Mouse (Mus musculus) neural tube, embryonic 15.5 days (tissue): ENCODE data around the gene Tmem119. TPM values are rescaled to one million over a fixed set of nuclear protein-coding genes. Genes with fewer than 3 reads are reported as not detected.
A peak's percentile ranks its signal among the peaks of the same experiment; 100 is the strongest.

Experiments
- ATAC-seq: fragments of 200-750 bp; cut with Nextera tagmentation; 2 replicates; pipeline ENCODE4 v1.8.0; 2017; ENCODE audit warnings: mild to moderate bottlenecking, moderate TSS enrichment, moderate library complexity; ENCODE audit not compliant: low FRiP score
- H3K27ac ChIP-seq: fragments of 300-500 bp; sonication (generic); replicated peaks from 2 replicates; pipeline ENCODE4 v1.5.1; 2015; ENCODE audit warnings: mild to moderate bottlenecking, inconsistent platforms
- H3K27me3 ChIP-seq: fragments of 300-500 bp; sonication (generic); replicated peaks from 2 replicates; pipeline ENCODE4 v1.6.1; 2015; ENCODE audit warnings: inconsistent platforms
- H3K36me3 ChIP-seq: fragments of 300-500 bp; sonication (generic); 2 replicates; pipeline ENCODE4 v1.6.1; 2015; ENCODE audit warnings: inconsistent platforms
- H3K4me1 ChIP-seq: fragments of 300-500 bp; sonication (generic); 2 replicates; pipeline ENCODE4 v1.6.1; 2015; ENCODE audit warnings: inconsistent platforms
- H3K4me2 ChIP-seq: fragments of 300-500 bp; sonication (generic); 2 replicates; pipeline ENCODE4 v1.6.1; 2015; ENCODE audit warnings: inconsistent platforms, mild to moderate bottlenecking, moderate library complexity
- H3K4me3 ChIP-seq: fragments of 300-500 bp; sonication (generic); replicated peaks from 2 replicates; pipeline ENCODE4 v1.5.1; 2015; ENCODE audit warnings: mild to moderate bottlenecking, inconsistent platforms
- H3K9ac ChIP-seq: fragments of 300-500 bp; sonication (generic); replicated peaks from 2 replicates; pipeline ENCODE4 v1.6.1; 2015; ENCODE audit warnings: mild to moderate bottlenecking, inconsistent platforms
- H3K9me3 ChIP-seq: fragments of 300-500 bp; sonication (generic); replicated peaks from 2 replicates; pipeline ENCODE4 v1.6.1; 2016; ENCODE audit warnings: inconsistent platforms
- WGBS: fragments of 180-500 bp; shearing (Covaris S2); methylation state at CpG from one replicate; pipeline ENCODE4 v1.1.7; 2015; ENCODE audit warnings: mixed read lengths; 5-methylcytosine and 5-hydroxymethylcytosine counted together
- polyA plus RNA-seq: library from polyadenylated mRNA; unstranded; fragments of >200 nt; fragmentation: Nextera tagmentation; extraction: Ambion mirVana; gene quantifications from 2 replicates; pipeline ENCODE4 v1.2.1, GENCODE M21; 2015

Gene Tmem119
- polyA plus RNA-seq, 1 experiment from 2014 or later = 12.1 TPM

DNA sequence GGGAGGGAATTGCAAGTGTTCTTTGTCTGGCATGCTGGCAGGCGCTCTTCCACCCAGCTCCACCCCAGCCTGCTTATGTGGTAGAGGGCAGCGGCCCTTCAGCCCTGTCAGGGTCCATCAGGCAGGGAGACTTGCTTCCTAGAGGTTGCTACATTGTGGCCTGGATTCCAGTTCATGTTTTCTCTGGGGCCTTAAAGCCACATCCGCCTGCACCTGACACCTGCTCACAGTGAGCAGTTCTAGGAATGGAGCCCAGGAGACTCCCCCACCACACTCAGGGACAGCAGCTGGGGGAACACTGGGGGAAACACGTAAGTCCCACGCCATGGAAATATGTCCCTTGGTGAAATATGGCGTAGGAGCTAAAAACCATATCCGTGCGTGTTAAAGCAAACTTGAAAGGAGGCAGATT lies 32.2 kb upstream of the Tmem119 start, which contains the start of gene Selplg:
Gene Selplg, minus strand, starts transcription at position 155 of the 412 bp plus-strand sequence.
- H3K9me3 ChIP-seq = no peaks in the 10 kb centered on the region
- no peaks in the 10 kb centered on the region for H3K36me3 ChIP-seq
- no peaks in the 10 kb centered on the region for H3K27me3 ChIP-seq
- H3K4me1 ChIP-seq = 0 out of 2 replicates have a peak, but pooled peaks cover 5% of the 10 kb centered on the region
- no peak within 1 kb of the TSS for H3K9ac ChIP-seq
- no peak within 1 kb of the TSS for H3K4me2 ChIP-seq
- 27% methylated on average over 8 of the region's 8 CpGs for WGBS
- no peak for ATAC-seq
- no peak within 1 kb of the TSS for H3K4me3 ChIP-seq
- H3K27ac ChIP-seq = no peak within 1 kb of the TSS

- no peak overlapping the region for H3K4me2 ChIP-seq
- H3K36me3 ChIP-seq = no peaks in the 10 kb centered on the region
- H3K9me3 ChIP-seq = no peaks in the 10 kb centered on the region
- no peaks in the 10 kb centered on the region for H3K27me3 ChIP-seq
- no peak overlapping the region for H3K4me3 ChIP-seq
- H3K27ac ChIP-seq = no peak overlapping the region
- H3K9ac ChIP-seq = no peak overlapping the region
- H3K4me1 ChIP-seq = 0 out of 2 replicates have a peak, but pooled peaks cover 5% of the 10 kb centered on the region
- 71% methylated on average over 3 of the region's 3 CpGs for WGBS
- ATAC-seq = no peak
These were observed 31.4 kb upstream of the Tmem119 start for GRCm38 (mm10) chr5:113831741-113832140.

GRCm38 (mm10) chr5:113830796-113831195 lies 30.5 kb upstream of the Tmem119 start:
- Histone ChIP-seq H3K4me3 (no peak overlapping the region), H3K27me3 (no peaks in the 10 kb centered on the region), H3K27ac (no peak overlapping the region), H3K9ac (no peak overlapping the region), H3K4me1 (0 out of 2 replicates have a peak, but pooled peaks cover 5% of the 10 kb centered on the region), H3K9me3 (no peaks in the 10 kb centered on the region), H3K4me2 (no peak overlapping the region), H3K36me3 (no peaks in the 10 kb centered on the region)
- 92% methylated on average over 5 of the region's 5 CpGs for WGBS
- ATAC-seq = no peak

DNA sequence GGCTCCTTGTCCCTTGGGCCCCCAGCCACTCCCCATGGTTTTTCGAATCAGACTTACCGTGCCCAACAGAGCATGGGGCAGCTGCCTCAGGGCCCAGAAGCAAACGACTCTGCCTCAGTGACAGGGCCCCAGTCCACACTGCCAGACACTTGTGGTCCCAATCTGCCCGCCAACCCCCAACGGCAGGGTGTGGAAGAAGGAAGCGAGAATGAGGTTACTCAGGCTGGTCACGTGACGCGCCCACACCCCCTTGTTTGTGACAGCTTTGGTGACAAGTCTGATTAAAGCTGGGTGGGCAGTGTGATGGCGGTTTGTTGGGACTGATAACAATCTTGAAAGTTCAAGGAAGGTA lies 30.0 kb upstream of the Tmem119 start:
- no peak overlapping the region for H3K9ac ChIP-seq
- no peak overlapping the region for H3K27ac ChIP-seq
- H3K9me3 ChIP-seq = no peaks in the 10 kb centered on the region
- ATAC-seq = no peak
- H3K36me3 ChIP-seq = no peaks in the 10 kb centered on the region
- H3K4me1 ChIP-seq = 0 out of 2 replicates have a peak, but pooled peaks cover 5% of the 10 kb centered on the region
- no peak overlapping the region for H3K4me3 ChIP-seq
- no peak overlapping the region for H3K4me2 ChIP-seq
- H3K27me3 ChIP-seq = no peaks in the 10 kb centered on the region
- 68% methylated on average over 10 of the region's 10 CpGs for WGBS

- Histone ChIP-seq H3K36me3 (no peaks in the 10 kb centered on the region), H3K9ac (no peak overlapping the region), H3K27me3 (no peaks in the 10 kb centered on the region), H3K27ac (no peak overlapping the region), H3K4me1 (0 out of 2 replicates have a peak, but pooled peaks cover 5% of the 10 kb centered on the region), H3K4me2 (no peak overlapping the region), H3K9me3 (no peaks in the 10 kb centered on the region), H3K4me3 (no peak overlapping the region)
- 83% methylated on average over 7 of the region's 7 CpGs for WGBS
- ATAC-seq = no peak
These were observed 29.4 kb upstream of the Tmem119 start for GRCm38 (mm10) chr5:113829566-113830291.

DNA sequence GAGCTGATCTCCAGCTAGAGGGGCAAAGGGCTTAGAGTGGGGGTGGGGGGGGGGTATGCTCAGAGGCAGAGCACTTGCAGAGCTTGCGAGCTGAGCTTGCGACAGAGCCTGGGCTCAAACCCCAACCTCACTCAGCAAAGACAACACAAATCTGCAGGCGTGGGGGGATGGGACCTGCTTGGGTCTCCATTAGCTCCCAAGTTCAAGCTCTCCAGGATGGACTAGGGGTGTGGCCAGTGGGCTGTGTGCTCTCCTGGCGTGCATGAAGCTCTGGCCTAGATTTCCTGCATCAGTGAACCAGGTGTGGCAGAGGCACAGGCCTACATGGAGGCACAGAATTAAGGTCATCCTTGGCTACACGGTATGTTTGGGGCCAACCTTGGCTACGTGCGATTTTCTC lies 28.2 kb upstream of the Tmem119 start:
- Histone ChIP-seq H3K4me1 (0 out of 2 replicates have a peak, but pooled peaks cover 5% of the 10 kb centered on the region), H3K27me3 (no peaks in the 10 kb centered on the region), H3K4me3 (no peak overlapping the region), H3K4me2 (no peak overlapping the region), H3K9ac (no peak overlapping the region), H3K27ac (no peak overlapping the region), H3K36me3 (no peaks in the 10 kb centered on the region), H3K9me3 (no peaks in the 10 kb centered on the region)
- WGBS = 60% methylated on average over 7 of the region's 7 CpGs
- ATAC-seq = no peak

- H3K27me3 ChIP-seq = no peaks in the 10 kb centered on the region
- 0 out of 2 replicates have a peak, but pooled peaks cover 5% of the 10 kb centered on the region for H3K4me1 ChIP-seq
- no peaks in the 10 kb centered on the region for H3K9me3 ChIP-seq
- no peak for ATAC-seq
- H3K27ac ChIP-seq = no peak overlapping the region
- H3K4me2 ChIP-seq = no peak overlapping the region
- no peak overlapping the region for H3K9ac ChIP-seq
- H3K36me3 ChIP-seq = no peaks in the 10 kb centered on the region
- WGBS = 67% methylated on average over 4 of the region's 4 CpGs
- no peak overlapping the region for H3K4me3 ChIP-seq
These were observed 27.7 kb upstream of the Tmem119 start for GRCm38 (mm10) chr5:113827991-113828411.

DNA sequence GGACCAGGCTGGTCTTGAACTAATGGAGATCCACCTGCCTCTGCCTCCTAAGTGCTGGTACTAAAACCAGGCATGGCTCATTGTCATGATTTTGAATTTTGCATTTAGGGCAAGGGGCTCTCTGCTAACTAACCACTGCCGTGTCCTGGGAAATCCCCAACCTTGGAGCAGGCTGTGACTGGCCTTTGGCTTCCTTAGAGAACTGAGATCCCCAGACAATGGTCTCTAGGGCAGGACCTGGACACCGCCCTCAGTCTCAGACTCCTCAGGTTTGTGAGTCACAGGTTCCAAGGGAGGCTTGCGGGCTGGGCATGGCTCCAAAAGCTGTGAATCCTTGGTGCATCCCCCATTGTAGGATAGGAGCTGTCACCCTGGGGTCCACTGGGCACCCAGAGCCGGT lies 26.3 kb upstream of the Tmem119 start:
- H3K4me1 ChIP-seq = no peaks in the 10 kb centered on the region
- no peaks in the 10 kb centered on the region for H3K27me3 ChIP-seq
- ATAC-seq = no peak
- H3K27ac ChIP-seq = no peak overlapping the region
- H3K36me3 ChIP-seq = no peaks in the 10 kb centered on the region
- no peaks in the 10 kb centered on the region for H3K9me3 ChIP-seq
- WGBS = 87% methylated on average over 4 of the region's 4 CpGs
- H3K4me2 ChIP-seq = no peak overlapping the region
- H3K9ac ChIP-seq = no peak overlapping the region
- H3K4me3 ChIP-seq = no peak overlapping the region

- Histone ChIP-seq H3K4me2 (no peak overlapping the region), H3K36me3 (no peaks in the 10 kb centered on the region), H3K4me3 (no peak overlapping the region), H3K27me3 (no peaks in the 10 kb centered on the region), H3K9me3 (no peaks in the 10 kb centered on the region), H3K9ac (no peak overlapping the region), H3K27ac (no peak overlapping the region), H3K4me1 (no peaks in the 10 kb centered on the region)
- WGBS = 83% methylated on average over 7 of the region's 7 CpGs
- no peak for ATAC-seq
These were observed 25.2 kb upstream of the Tmem119 start for GRCm38 (mm10) chr5:113825558-113825957.

GRCm38 (mm10) chr5:113824228-113824627 lies 23.9 kb upstream of the Tmem119 start:
- Histone ChIP-seq H3K9me3 (no peaks in the 10 kb centered on the region), H3K27ac (no peak overlapping the region), H3K27me3 (no peaks in the 10 kb centered on the region), H3K4me3 (no peak overlapping the region), H3K4me2 (no peak overlapping the region), H3K9ac (no peak overlapping the region), H3K4me1 (no peaks in the 10 kb centered on the region), H3K36me3 (no peaks in the 10 kb centered on the region)
- no peak for ATAC-seq
- WGBS = 84% methylated on average over 4 of the region's 4 CpGs

DNA sequence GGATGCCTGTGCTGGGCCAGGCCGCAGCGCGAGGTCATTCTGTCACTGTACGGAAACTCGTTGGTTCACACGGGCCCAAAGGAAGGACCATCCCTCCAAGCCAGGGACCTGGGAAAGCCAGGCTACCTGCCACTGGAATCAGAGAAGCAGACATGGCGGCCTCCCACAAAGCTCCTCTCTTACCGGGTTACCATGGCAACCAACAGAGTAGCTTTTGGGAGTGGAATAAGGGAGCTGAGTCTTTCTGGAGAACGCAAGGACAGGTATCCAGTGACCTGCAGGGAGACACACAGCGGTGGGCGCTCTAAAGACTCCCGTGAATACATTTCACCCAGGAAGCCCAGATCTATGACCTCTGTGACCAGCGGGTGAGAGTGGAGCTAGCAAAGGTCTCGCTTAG lies 18.3 kb upstream of the Tmem119 start:
- H3K4me3 ChIP-seq = no peak overlapping the region
- no peak overlapping the region for H3K9ac ChIP-seq
- no peak overlapping the region for H3K4me2 ChIP-seq
- H3K27ac ChIP-seq = no peak overlapping the region
- peaks cover 3% of the 10 kb centered on the region; the same call in 1 of the 2 replicates for H3K4me1 ChIP-seq
- no peak for ATAC-seq
- WGBS = 74% methylated on average over 14 of the region's 14 CpGs
- H3K36me3 ChIP-seq = no peaks in the 10 kb centered on the region
- H3K27me3 ChIP-seq = no peaks in the 10 kb centered on the region
- H3K9me3 ChIP-seq = no peaks in the 10 kb centered on the region

GRCm38 (mm10) chr5:113815638-113816152 lies 15.4 kb upstream of the Tmem119 start:
- Histone ChIP-seq H3K27me3 (no peaks in the 10 kb centered on the region), H3K4me3 (no peak overlapping the region), H3K4me2 (peak overlapping the region; percentile 25; the same call in 1 of the 2 replicates), H3K4me1 (peaks cover 3% of the 10 kb centered on the region; the same call in 1 of the 2 replicates), H3K27ac (no peak overlapping the region), H3K9ac (no peak overlapping the region), H3K9me3 (no peaks in the 10 kb centered on the region), H3K36me3 (no peaks in the 10 kb centered on the region)
- 14% methylated on average over 15 of the region's 15 CpGs for WGBS
- no peak for ATAC-seq
